Mouse (Mus musculus) CH12.LX (cell line): ENCODE measurements at regions not wholly inside any gene's neighbourhood (a gene's known extent, or its start where the extent isn't known, plus 50 kb on each side); places are given as distances from the start of the nearest gene placed in this dataset.

Experiments used
- BHLHE40 ChIP-seq: IDR thresholded peaks from 2 replicates; pipeline ENCODE4 v1.6.1; 2011; ENCODE audit warnings: mild to moderate bottlenecking, low read depth, low read length, improper control_type of control experiment
- CTCF ChIP-seq, 2 experiments: IDR thresholded peaks in 1 of 2; conservative IDR thresholded peaks in 1 of 2; 2 replicates each; pipeline ENCODE4 v1.5.1; 2011 to 2012; ENCODE audit warnings: low read depth in 2 of 2, low read length in 2 of 2, improper control_type of control experiment in 1 of 2, inconsistent platforms in 1 of 2, mild to moderate bottlenecking in 1 of 2, moderate library complexity in 1 of 2
- MEF2A ChIP-seq: IDR thresholded peaks from 2 replicates; pipeline ENCODE4 v1.6.1; 2014; ENCODE audit warnings: low read depth, mild to moderate bottlenecking, inconsistent platforms, low read length, improper control_type of control experiment, borderline replicate concordance
- POLR2AphosphoS2 ChIP-seq: IDR thresholded peaks from 2 replicates; pipeline ENCODE4 v1.6.1; 2011; ENCODE audit warnings: low read depth, low read length, improper control_type of control experiment
- ZC3H11A ChIP-seq: IDR thresholded peaks from 2 replicates; pipeline ENCODE4 v1.6.1; 2012; ENCODE audit warnings: low read depth, mild to moderate bottlenecking, inconsistent platforms, low read length, improper control_type of control experiment

DNA sequence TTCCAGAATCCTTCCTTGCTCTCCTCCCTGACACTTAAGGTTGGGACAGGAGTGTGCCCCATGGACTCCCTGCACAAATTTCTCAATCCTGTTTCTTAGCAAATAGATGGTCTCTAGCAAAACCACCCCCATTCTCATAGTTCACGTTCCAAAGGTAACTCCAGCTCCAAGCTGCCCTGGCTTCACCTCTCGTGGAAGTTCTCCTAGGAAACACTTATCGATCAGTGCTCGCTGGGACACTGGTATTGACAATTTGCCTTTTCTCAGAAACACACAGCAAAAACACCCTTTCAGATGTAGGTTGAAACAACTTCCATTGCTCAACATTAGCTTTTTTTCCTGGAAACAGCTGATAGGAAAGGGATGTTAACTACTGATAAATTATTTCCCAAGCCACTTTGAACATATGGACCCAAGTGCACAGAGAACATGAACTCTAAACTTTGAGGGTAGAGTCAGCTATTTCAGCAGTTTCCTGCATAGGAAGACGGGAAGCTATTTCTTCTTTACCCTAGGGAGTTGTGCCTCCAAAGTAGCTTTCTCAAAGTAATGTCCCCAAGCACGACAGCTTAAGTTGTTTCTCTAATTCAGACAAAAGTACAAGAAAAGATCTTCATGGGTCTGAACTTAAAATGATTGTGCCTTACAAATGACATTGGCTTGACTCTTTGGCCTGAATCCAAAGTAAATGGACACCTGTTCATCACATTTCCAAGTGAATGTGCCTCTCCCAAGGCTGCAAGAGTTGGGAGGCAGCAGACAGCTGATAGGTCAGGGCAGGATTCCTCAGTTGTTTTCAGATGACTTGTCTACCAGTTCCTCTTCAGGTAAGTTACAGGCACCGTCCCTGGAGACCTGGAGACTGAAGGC is 102.4 kb downstream of the Foxa2 start:
- TF ChIP-seq ZC3H11A: no peak
- TF ChIP-seq CTCF (conservative IDR thresholded peaks at IDR 0.05 in 1 of 2, IDR thresholded peaks at IDR 0.05 in 1 of 2; ENCODE audit: low read depth in 2 of 2, low read length in 2 of 2): no peak
- no peak for TF ChIP-seq BHLHE40
- TF ChIP-seq MEF2A: no peak
- TF ChIP-seq POLR2AphosphoS2: no peak
